Mouse (Mus musculus) embryo, embryonic 10.5 days (tissue): Measurements from ENCODE around the gene Bend5.
A peak's percentile ranks its signal among the peaks of the same experiment; 100 is the strongest.

ENCODE experiments used
- DNase-seq: peaks from one replicate; pipeline ENCODE4 v3.0.0-alpha.2; 2015; ENCODE audit warnings: low spot score

Gene Bend5

DNA sequence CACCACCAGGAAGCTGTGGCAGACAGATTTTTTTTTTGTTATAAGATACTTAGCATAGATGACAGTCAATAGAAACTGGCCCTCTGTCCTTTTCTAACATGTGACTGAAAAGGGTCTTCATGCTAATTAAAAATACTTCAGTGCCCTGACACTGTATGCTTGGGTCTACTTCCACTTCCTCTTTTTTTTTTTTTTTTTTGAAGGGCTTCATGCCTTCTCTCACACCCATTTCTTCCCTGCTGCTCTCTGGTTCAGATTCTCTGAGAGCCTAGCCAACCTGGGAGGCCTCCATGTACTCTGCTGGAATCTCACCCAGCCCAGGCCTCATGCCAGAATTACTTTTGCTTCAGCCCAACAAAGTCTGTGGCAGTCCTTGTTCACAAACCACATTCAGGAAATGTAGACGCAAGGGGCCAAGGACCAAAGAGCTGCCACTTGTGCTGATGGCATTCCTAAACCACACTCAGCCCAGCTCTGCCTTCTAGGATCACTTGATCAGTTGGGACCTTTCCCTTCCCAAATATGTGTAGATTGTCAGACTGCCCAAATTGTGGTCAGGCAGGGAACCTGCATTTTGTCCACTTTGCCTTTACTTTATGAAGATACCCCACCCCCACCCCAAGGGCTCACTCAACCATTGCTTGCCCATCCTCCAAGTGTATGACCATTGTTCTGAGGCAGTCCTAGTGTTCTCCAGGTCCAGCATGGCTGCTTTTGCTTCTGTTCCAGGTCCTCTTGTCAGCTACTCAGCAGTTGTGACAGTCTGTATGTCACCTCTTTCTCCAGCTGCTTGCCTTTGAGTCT, 27.8 kb downstream of the Bend5 start:
- no peak for DNase-seq

GRCm38 (mm10) chr4:111443906-111444615, 29.3 kb downstream of the Bend5 start:
- DNase-seq = peak; percentile 22

GRCm38 (mm10) chr4:111444616-111445160, 29.9 kb downstream of the Bend5 start:
- peak; percentile 23 for DNase-seq

- DNase-seq = no peak
These were observed 33.1 kb downstream of the Bend5 start for GRCm38 (mm10) chr4:111447918-111448317.

DNA sequence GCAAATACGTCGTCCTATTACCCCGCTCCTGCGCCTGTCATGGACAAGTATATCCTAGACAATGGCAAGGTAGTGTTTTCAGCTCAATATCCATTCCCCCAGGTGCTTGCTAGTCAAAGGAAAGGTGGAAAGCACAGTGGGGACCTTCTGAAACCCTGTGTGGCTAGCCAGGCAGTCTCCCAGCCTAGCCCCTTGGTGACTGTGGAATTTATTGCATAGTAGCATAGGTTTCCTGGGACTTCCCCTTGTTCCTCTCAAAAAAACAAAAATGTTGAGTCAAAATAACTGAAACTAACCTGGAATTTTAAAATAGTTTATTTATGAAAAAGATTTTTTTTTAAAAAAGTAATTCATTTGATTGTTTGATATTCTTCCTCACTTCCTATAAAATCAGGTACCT, 33.8 kb downstream of the Bend5 start:
- DNase-seq = no peak

DNA sequence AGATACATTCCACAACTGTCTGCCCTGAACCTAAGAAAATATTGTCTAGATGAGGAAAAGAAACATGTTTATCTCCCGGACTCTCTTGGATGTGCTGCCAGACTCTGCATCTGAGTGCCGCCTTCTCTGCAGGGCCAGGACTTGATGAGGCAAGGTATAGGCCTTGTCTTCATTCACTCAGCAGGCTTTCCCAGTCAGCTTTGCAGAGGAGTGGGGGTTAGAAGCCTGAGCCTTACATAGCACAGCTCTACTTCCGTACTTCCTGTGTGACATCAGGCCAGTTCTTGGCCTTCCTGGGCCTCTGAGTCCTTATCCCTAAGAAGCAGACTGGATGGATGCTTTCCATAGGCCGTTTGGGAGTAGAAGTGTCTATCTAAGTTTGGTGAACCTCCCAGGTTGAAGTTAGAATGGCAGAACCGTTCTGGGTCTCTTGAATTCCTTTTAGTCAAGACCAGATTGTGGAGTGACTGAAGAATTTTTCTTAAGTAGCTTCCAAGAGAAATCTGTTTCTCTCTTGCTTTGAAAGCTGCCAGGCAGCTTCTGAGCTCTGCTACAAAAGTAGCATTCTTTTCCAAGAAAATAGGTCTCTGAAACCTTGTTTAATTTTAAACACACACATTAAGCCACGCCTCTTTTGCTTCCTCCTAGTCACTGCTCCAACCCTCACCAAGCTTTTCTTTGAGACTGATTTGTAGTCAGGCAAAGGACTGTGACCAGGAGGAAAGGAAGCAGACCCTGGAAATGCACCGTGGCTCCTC, 34.8 kb downstream of the Bend5 start:
- no peak for DNase-seq

- DNase-seq = no peak
These were observed 36.6 kb downstream of the Bend5 start for GRCm38 (mm10) chr4:111451283-111451918.

DNA sequence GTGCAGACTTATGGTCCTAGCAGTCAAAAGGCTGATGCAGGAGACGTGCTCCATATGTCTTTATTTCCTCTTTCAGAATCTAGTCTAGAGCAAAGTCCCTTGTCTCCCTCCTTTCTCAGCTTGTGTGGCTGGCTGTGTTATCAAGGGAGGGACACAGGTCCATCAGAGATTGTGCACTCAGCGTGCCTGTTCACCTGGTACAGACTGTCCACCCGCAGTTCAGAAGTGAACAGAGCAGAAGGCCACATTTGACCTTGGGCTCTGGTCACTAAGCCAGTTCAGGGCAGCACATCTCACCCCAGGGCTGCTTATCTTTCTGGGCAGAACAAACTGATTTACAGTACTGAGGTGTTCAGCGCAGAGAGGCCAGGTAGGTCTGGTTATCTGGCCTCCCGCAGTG, 37.4 kb downstream of the Bend5 start:
- no peak for DNase-seq

GRCm38 (mm10) chr4:111453275-111453674, 38.5 kb downstream of the Bend5 start:
- no peak for DNase-seq

DNA sequence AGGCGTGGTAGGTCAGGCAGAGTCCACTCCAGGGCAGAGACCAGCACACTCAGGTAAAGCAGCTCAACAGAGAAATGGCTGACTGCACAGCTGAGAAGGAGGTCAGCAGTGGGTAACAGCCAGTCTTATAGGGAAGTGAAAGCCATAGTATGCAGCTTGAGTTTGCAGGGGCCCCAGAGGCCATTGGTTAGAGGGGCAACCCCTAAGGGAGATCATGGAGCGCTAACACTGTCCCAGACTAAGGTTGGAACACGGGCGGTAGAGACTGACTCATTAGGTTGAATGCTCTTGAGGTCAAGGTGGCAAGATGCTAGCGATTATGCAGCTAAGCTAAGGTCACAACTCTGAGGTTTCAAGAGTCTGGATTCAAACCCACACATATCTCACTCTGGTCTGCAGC, 40.8 kb downstream of the Bend5 start:
- DNase-seq = no peak

- DNase-seq = no peak
These were observed 42.8 kb downstream of the Bend5 start for GRCm38 (mm10) chr4:111457568-111457967.

DNA sequence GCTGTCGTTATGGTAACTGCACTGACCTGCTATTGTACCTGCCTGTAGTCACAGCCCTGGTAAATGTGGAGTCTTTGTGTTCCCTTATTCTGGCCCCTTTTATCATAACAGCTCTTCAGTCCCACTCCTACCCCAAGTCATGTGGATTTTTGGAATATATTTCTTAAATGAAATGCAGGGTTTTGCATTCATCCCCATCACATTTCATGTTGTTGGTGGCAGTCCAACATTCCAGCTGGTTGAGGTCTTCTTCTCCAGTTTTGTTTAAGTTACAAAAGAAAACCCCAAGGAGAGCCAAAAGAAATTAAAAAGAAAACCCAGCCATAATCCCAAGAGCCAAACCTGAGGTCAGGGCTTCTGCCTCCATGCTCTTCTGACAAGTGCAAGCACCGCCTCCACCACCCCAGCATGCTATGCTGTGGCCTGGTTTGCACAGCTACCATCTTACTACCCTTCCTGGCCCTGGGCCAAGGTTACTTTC, 52.5 kb downstream of the Bend5 start:
- no peak for DNase-seq

DNA sequence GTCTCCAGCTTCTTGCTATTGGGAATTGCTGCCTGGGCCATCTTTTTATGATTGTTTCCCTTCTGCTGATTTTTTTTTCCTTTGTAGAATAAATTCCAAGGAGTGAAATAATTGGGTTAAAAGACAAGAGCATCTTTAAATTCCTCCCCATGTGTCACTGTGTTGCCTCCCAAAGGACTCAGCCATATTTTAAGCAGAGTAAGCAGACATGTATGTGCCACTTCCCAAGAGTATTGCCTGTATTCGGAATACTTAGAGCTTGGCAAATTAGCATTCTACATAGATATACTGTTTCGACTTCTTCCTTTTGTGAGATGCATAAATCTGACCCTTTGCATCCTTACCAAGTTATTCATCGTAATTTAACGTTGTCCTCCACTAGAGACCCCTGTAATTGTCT, 53.0 kb downstream of the Bend5 start:
- no peak for DNase-seq

DNA sequence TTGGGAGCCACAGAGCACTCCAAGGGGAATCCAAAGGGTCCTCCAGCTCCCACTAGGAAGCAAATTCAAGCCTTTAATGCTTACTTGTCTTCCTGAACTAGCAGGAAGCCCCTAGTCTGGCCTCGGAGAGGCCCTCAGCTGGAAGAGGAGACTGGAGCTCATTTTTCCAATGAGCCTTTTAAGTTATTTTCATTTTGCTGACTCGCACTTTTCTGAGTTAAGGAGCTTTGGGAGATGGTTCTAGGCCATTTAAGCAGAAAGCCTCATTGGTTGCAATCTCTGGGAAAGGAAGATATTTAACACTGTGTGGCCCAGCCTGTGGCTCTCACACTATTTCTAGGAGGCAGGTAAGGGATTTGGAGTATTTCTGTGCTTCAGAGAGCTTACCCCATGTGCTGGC, 55.0 kb downstream of the Bend5 start:
- no peak for DNase-seq

DNA sequence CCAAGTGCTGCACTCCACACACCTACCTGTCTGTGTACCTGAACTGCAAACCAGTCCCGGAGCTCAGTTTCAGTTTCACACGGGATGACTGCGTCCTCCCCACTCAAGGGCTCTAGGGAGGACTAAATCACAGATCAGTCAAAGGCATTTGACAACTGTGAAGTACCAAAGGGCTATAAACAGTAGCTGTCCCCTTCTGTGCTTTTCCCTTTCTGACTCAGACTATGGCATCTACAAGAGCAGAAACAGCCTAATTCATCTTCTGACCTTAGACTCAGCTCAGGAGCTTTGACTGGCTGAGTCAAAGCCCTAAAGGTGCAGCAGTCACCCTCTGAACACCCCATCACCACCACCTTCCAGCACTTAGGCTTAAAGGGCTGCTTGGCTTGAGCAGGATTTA, 56.9 kb downstream of the Bend5 start:
- no peak for DNase-seq

DNA sequence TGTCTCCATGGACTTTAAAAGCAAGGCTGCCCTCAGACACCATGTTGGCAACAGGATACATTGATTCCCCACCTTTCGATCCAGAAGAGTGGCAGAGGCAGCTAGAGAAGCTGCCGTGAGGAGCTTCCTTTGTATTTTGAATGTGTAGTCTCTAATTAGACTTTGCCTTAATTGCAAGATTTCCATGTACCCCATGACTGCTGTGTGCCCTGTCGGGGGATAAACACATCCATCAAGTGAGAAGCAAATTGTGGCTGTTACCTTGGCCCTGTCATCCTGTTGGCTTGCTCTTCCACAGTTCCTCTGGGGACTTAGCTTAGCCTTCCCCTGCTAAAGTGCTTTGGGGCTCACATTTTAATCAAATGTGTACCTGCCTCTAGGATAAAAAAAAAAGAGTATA, 57.7 kb downstream of the Bend5 start:
- no peak for DNase-seq

GRCm38 (mm10) chr4:111473014-111473413, 58.2 kb downstream of the Bend5 start:
- no peak for DNase-seq

DNA sequence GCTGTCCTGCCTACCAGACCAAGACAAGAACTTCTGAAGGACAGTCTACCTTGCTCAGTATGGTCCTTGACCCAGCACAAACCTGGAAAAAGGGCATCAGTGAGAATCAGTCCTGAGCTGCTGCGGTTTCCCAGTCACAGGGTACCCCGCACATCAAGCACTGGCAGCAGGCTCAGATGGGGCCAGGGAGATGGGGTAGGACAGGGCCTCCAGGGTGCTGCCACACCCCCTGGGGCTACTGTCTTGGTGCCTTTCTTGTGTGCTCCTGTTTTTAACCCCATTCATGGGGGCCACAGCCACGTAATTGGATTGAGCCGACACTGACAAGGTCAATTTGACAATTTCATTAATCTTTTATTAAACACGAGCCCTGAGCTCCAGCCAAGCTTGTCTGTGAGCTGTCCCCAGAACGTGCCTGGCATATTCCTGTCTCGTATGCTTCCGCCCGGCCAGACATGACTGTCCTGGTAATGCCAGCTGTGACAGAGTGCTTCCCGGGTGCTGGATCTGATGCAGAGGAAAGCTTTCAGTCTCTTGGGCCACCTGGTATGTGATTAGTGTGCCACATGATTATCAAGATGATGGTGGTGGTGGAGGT, 60.7 kb downstream of the Bend5 start:
- DNase-seq = no peak

DNA sequence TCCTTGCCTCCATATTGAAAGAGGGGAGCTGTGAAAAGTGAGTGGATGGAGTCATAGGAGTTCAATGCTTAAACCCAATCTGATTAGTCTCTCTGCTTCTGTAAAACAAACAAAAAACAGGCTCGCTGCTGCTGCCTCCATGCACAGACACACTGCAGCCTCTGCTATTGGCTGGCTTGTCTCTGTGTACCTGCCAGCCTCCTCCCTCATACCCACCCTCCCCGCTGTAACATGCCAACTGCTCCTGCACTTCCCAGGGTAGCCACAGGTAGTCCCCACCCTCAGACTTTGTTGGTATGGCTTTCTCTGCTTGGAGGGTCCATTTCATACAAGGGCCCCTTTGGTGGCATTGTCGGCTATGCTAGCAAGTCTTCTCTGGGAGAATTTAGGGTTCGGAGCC, 62.7 kb downstream of the Bend5 start:
- no peak for DNase-seq

- no peak for DNase-seq
These were observed 68.7 kb downstream of the Bend5 start for GRCm38 (mm10) chr4:111483499-111483898.

- no peak for DNase-seq
These were observed 70.4 kb downstream of the Bend5 start for GRCm38 (mm10) chr4:111485189-111485588.

- DNase-seq = no peak
These were observed 71.4 kb downstream of the Bend5 start for GRCm38 (mm10) chr4:111486187-111486586.
